Mouse (Mus musculus) brain, embryonic 14.5 days (tissue): ENCODE measurements around the gene Ush2a.

Source experiments
- CTCF ChIP-seq: fragments of 200-500 bp; IDR thresholded peaks from 2 replicates; pipeline ENCODE4 v1.5.1; 2012; ENCODE audit warnings: inconsistent platforms, mild to moderate bottlenecking, moderate library complexity, borderline replicate concordance; ENCODE audit not compliant: insufficient read depth, insufficient read length; ENCODE audit errors: extremely low read depth
- POLR2A ChIP-seq: fragments of 200-500 bp; IDR thresholded peaks from 2 replicates; pipeline ENCODE4 v1.6.1; 2012; ENCODE audit warnings: mild to moderate bottlenecking, inconsistent platforms, borderline replicate concordance; ENCODE audit not compliant: poor library complexity, insufficient read depth, insufficient read length, severe bottlenecking; ENCODE audit errors: extremely low read depth

GRCm38 (mm10) chr1:188946849-188947248 lies 685.0 kb downstream of the Ush2a start:
- TF ChIP-seq CTCF (no peak), POLR2A (no peak)
